Comparison of ENCODE assay signal across 20 mouse cellular contexts in the genomic region with DNA sequence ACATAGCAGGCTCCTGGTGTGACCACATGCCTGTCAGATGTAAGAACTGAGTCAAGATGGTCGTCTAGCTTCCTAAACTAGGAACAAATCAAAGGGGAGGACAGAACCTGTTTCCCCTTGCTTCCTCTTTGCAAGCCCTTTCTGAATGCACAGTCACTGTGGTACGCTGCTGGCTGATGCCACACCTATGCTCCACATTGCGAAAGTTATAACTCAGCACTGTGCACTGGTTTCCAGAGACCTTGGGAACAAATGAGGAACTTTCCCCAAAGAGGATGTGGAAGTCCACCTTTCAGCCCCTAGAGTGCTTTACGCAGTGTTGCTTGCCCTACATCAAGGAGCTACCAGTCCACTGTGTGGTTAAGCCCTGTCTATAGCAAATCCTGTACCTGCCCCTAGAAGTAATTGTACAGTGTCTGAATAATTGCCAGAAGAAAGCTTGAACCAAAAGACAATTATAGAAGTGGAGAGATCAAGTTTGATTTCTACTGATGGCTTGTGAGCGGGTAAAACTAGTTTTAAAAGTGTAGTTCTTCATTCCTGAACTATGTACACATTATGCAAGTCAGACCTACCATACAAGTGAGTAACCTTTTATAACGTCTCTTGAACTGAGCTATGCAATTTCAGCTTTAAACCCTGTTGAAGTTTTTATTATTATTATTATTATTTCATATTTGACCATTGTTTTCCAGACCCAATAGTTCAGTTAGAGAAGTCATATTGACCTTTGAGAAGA. TPM values are rescaled to one million over a fixed set of nuclear protein-coding genes. Genes with fewer than 3 reads are reported as not detected.
DNase-seq lines count a peak whose midpoint lies in the region; ATAC-seq and TF ChIP-seq lines count a peak whose summit lies in the region.
"Had no signal": no experiment of that assay in that cellular context is flagged by ENCODE, and none has a peak within 500 bp of the region (broad histone marks: within the 10 kb centered on the region; RNA-seq: fewer than 3 reads in every experiment).

No protein-coding gene starts in this region.

- H3K4me2 ChIP-seq in lung, embryonic 15.5 days = no peak overlapping the region
- H3K4me2 ChIP-seq: embryonic facial prominence, embryonic 12.5 days; heart, embryonic 15.5 days; liver, embryonic 15.5 days; neural tube, embryonic 12.5 days had no signal

- peak overlapping the region; percentile 60 for H3K27ac ChIP-seq in lung, embryonic 15.5 days
- no peak overlapping the region for H3K27ac ChIP-seq in gastrocnemius, adult 2 months
- no peak overlapping the region for H3K27ac ChIP-seq in layer of hippocampus, adult 2 months
- H3K27ac ChIP-seq: embryonic facial prominence, embryonic 12.5 days; heart, embryonic 15.5 days; liver, embryonic 15.5 days; neural tube, embryonic 12.5 days had no signal

- no peak overlapping the region for H3K9ac ChIP-seq in lung, embryonic 15.5 days
- H3K9ac ChIP-seq: embryonic facial prominence, embryonic 12.5 days; heart, embryonic 15.5 days; liver, embryonic 15.5 days; neural tube, embryonic 12.5 days had no signal

- peak; percentile 42; the same call in 1 of the 2 replicates for ATAC-seq in lung, embryonic 15.5 days (ENCODE audit: borderline replicate concordance, extremely low read depth, low FRiP score, low TSS enrichment)
- 0 out of 2 replicates have a peak, but pooled peaks have one; percentile 42 for ATAC-seq in megakaryocyte-erythroid progenitor cell, adult 5-6 weeks (replicated peaks; ENCODE audit: low FRiP score, low TSS enrichment, poor library complexity, severe bottlenecking)
- ATAC-seq: Patski had no signal

- WGBS in lung, embryonic 15.5 days = 63% methylated on average over 6 of the region's 6 CpGs

- no peak overlapping the region for H3K4me3 ChIP-seq in lung, embryonic 15.5 days
- no peak overlapping the region for H3K4me3 ChIP-seq in gastrocnemius, adult 2 months
- no peak overlapping the region for H3K4me3 ChIP-seq in layer of hippocampus, adult 2 months
- H3K4me3 ChIP-seq: embryonic facial prominence, embryonic 12.5 days; heart, embryonic 15.5 days; liver, embryonic 15.5 days; neural tube, embryonic 12.5 days had no signal

- intact Hi-C loops in gastrocnemius, adult 2 months (cut with DNase I) = no loop called here

- no peaks in the 10 kb centered on the region for H3K36me3 ChIP-seq in lung, embryonic 15.5 days
- H3K36me3 ChIP-seq: embryonic facial prominence, embryonic 12.5 days; heart, embryonic 15.5 days; liver, embryonic 15.5 days; neural tube, embryonic 12.5 days had no signal

- no peaks in the 10 kb centered on the region for H3K27me3 ChIP-seq in lung, embryonic 15.5 days
- H3K27me3 ChIP-seq: heart, embryonic 15.5 days; Patski had no signal

- peaks cover 31% of the 10 kb centered on the region; the same call in 1 of the 2 replicates for H3K4me1 ChIP-seq in lung, embryonic 15.5 days

- DNase-seq in 416B (ENCODE audit: low read depth) = peak; percentile 74
- DNase-seq in A20 (ENCODE audit: low read depth, low spot score) = peak; percentile 6
- DNase-seq in gastrocnemius, adult 2 months = no peak
- no peak for DNase-seq in layer of hippocampus, adult 2 months (ENCODE audit: low spot score in 2 of 2)
- DNase-seq in layer of hippocampus, adult 8-10 months (ENCODE audit: low spot score in 2 of 2) = no peak
- DNase-seq: cerebellum, postnatal 36 days; kidney, postnatal 10 days; midbrain, embryonic 14.5 days; right cerebral cortex, postnatal 4 days; thymus, postnatal 36 days had no signal

- TF ChIP-seq CTCF in gastrocnemius, adult 2 months (IDR thresholded peaks at IDR 0.05) = no peak
- no peak for TF ChIP-seq CTCF in layer of hippocampus, adult 2 months (conservative IDR thresholded peaks at IDR 0.05)

- no peaks in the 10 kb centered on the region for H3K9me3 ChIP-seq in lung, embryonic 15.5 days
- H3K9me3 ChIP-seq: embryonic facial prominence, embryonic 12.5 days; heart, embryonic 15.5 days; liver, embryonic 15.5 days; neural tube, embryonic 12.5 days had no signal

RNA-seq across cellular contexts. Expression of gene Tigd4, which starts 4.8 kb away (rescaled TPM):
- 0.10 and 0.15 TPM in 2 replicates for polyA plus RNA-seq in lung, embryonic 15.5 days (2015; fragmentation: Nextera tagmentation; extraction: Ambion mirVana)
- total RNA-seq in megakaryocyte-erythroid progenitor cell, adult 5-6 weeks (2014; fragmentation: Nextera tagmentation) = not detected in 2 replicates
- not detected in 2 replicates for total RNA-seq in megakaryocyte-erythroid progenitor cell, adult 5-6 weeks (2017)
- 10 to 100 TPM in 1 of 2 experiments, 1 to 10 TPM in 1; 6.0 to 18.3 TPM for total RNA-seq in gastrocnemius, adult 2 months (2021)
- under 1 TPM in 1 of 2 experiments, not detected in 1; 0.12 TPM for total RNA-seq in layer of hippocampus, adult 2 months (2021)
- not detected for total RNA-seq in layer of hippocampus, adult 8-10 months (2022)
- polyA plus RNA-seq: forebrain, embryonic 11.5 days; gonadal fat pad, adult 2 months; intestine, embryonic 14.5 days; midbrain, embryonic 14.5 days had no signal

RNA-seq across cellular contexts. Expression of gene Arfip1, which starts 15.7 kb away (rescaled TPM):
- 55.1 and 60.8 TPM in 2 replicates for polyA plus RNA-seq in lung, embryonic 15.5 days (2015; fragmentation: Nextera tagmentation; extraction: Ambion mirVana)
- 12.3 and 13.7 TPM in 2 replicates for total RNA-seq in megakaryocyte-erythroid progenitor cell, adult 5-6 weeks (2014; fragmentation: Nextera tagmentation)
- total RNA-seq in megakaryocyte-erythroid progenitor cell, adult 5-6 weeks (2017) = 13.7 and 43.1 TPM in 2 replicates
- total RNA-seq in gastrocnemius, adult 2 months (2021) = 10 to 100 TPM in 1 of 2 experiments, 1 to 10 TPM in 1; 9.2 to 11.2 TPM
- 10 to 100 TPM; 18.2 to 18.7 TPM for total RNA-seq in layer of hippocampus, adult 2 months (2021)
- total RNA-seq in layer of hippocampus, adult 8-10 months (2022) = 10 to 100 TPM; 20.4 to 23.8 (median 20.6) TPM

Comparison
In these comparisons a context has a peak if more than half of its experiments do, and no peak if none do; other contexts are left out.
1. DNase-seq: peak in 416B (single experiment) and A20 (single experiment); none in gastrocnemius, adult 2 months (single experiment), layer of hippocampus, adult 2 months (0 of 2) and layer of hippocampus, adult 8-10 months (0 of 2).
2. RNA of gene Tigd4, which starts 4.8 kb away (total RNA-seq): 6.0 to 18.3 TPM in gastrocnemius, adult 2 months; 0.12 TPM in layer of hippocampus, adult 2 months, not detected in layer of hippocampus, adult 8-10 months and not detected in megakaryocyte-erythroid progenitor cell, adult 5-6 weeks; every median in the first group is over 4 times any median in the second.